Mouse (Mus musculus) brain, adult 2 months (tissue): Measurements from ENCODE around the gene Tmem45a.
"Not testable (repeated sequence)": the region's sequence is repeated elsewhere in the genome, so short reads cannot be mapped to it uniquely, and the experiment has no call there.

Experiments used
- DNase-seq: peaks from one replicate; pipeline ENCODE4 v3.0.0; 2011; ENCODE audit warnings: low read depth, low spot score

The Tmem45a gene

GRCm38 (mm10) chr16:56885824-56886615, at the start of gene Tmem45a:
Gene Tmem45a (minus strand): TSS chr16:56886166.
- DNase-seq = peak; percentile 63

- DNase-seq = peak; percentile 49
These were observed 42.1 kb upstream of the Tmem45a start, which contains the start of gene Lnp1 for GRCm38 (mm10) chr16:56928023-56928422. Gene Lnp1 (minus strand): TSS chr16:56928061.

DNA sequence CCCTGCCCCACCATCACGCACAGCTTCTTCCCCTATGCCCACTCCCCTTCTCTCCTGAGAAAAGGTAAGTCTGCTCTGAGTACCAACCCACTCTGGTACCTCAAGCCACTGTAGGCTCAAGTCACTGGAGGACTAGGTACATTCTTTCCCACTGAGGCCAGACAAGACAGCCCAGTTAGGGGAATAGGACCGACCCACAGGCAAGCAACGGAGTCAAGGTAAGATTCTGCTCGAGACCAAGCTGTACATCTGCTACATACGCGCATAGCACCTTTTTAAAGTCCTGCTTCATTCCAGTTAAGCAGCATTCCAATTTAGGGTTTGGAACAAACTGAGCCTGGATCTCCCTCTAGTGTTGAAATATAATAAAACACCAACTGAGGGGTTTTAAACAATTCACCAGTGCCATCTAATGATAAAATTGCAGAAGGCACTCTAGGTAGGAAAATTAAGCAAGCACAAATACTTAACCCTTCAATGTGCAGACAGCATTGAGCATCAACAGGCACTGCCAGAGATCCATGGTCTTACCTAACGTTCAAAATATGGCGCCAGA, 34.2 kb upstream of the Tmem45a start:
- peak; percentile 69 for DNase-seq

DNA sequence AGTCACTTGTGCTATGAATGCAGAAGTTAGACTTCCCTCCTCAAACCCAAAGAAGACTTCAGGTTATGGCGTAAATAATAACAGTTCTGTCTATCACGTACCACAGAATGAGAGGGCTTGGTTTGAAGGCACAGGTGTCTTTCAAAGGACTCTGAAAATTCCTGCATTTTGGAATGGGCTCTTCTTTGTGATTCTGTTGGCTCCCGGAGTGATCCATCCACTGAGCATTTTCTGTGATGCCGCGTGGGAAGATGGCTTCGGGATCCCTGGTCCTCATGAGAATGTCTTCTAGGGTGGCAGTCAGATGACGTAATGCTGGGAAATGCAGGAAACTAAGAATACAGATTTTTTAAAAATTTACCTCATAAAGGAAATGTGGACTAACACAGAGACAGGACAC, 31.3 kb upstream of the Tmem45a start:
- DNase-seq = no peak

DNA sequence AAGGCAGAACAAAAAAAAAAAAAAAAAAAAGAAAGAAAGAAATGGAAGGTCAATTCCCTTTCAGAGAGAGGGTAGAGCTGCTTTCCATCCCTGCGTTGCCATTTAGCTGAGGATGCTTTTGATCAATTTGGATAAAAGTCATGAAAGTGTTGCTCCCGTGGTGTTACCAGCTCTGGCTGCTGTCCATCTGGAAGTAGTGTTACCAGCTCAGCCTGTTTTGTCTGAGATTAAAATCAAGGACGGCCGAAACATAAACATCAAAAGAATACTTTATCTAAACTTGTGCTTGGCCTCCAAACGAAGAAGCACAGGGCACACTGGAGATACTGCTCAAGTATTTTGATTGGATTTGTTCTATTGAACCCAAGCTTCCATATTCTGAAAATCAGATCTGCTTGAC, 23.0 kb upstream of the Tmem45a start:
- DNase-seq = no peak

DNA sequence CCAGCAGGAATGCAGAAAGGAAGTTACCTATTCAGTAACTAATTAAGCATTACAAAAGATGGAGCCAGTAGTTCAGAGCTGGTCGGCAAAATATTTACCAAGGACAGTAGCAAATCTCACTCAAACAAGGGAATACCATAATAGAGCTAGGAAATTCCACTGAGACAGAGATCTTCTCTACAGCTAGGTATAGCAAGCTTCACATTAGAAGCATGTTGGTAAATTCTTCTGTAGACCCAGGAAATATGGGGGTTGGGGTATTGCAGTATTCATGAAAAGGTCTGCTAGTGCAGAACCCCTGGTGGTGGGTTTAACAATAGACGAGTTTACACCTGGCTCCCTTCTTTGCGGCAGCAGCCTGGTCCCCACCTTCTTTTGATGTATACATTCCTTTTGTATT, 16.2 kb upstream of the Tmem45a start:
- DNase-seq = not testable (repeated sequence)

GRCm38 (mm10) chr16:56891583-56891982, 5.6 kb upstream of the Tmem45a start:
- peak; percentile 10 for DNase-seq

GRCm38 (mm10) chr16:56886616-56887116, 700 bp upstream of the Tmem45a start:
- DNase-seq = no peak

- no peak for DNase-seq
These were observed 1.2 kb downstream of the Tmem45a start for GRCm38 (mm10) chr16:56884811-56885210.

DNA sequence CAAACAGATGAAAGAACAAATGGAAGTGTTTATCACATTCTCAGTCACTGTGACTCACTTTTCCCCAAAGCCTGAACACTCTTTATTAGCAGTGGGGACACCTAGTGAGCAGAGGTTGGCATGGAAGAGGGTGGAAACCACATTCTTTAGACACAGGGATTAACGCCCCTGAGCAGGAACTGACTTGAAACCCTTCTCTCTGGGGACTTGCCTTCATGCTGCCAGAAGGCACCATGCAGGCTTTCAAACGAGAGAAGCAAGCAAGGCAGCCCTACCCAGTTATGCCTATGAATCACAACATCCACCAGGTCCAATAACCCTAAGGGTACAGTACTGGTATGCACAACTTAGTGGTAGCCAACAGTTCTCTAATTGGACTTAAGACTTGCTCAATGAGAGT, 12.6 kb downstream of the Tmem45a start:
- DNase-seq = no peak

DNA sequence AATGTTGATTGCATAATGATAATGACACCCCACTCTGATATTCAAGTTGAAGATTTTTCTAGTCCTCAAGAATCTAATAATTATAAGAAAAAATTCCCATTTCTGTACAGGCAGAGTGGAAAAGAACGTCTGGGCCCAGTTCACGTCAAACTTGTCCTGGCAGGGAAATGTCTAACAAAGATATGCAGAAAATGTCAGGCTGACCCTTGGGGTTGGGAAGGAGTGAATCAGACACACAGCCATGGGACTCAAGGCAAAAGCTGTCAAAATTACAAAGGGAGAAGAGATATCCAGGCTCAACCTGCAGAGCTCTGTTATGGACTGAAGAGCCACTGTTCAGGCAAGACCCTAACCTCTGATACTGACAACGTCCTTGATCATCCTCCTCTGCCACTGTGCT, 15.5 kb downstream of the Tmem45a start:
- DNase-seq = no peak

DNA sequence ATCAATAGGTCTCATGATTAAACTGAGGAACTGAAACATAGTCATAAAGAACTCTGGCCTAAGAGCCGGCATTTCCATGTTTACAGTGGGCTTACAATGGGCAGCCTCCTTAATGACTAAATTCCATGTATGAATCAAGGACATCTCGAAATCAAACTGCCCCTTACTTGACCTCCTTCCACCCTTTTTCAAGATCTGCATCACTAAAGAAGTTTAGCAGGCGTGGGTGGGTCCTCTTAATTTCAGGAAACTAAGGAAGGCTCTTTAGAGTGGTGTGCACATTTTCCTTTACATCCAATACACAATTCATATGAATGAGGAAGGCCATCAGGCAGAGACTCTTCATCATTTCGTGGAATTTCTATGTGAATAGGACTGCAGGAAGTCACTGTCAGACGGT, 17.6 kb downstream of the Tmem45a start:
- DNase-seq = no peak

GRCm38 (mm10) chr16:56867591-56867990, 18.4 kb downstream of the Tmem45a start:
- peak; percentile 20 for DNase-seq

DNA sequence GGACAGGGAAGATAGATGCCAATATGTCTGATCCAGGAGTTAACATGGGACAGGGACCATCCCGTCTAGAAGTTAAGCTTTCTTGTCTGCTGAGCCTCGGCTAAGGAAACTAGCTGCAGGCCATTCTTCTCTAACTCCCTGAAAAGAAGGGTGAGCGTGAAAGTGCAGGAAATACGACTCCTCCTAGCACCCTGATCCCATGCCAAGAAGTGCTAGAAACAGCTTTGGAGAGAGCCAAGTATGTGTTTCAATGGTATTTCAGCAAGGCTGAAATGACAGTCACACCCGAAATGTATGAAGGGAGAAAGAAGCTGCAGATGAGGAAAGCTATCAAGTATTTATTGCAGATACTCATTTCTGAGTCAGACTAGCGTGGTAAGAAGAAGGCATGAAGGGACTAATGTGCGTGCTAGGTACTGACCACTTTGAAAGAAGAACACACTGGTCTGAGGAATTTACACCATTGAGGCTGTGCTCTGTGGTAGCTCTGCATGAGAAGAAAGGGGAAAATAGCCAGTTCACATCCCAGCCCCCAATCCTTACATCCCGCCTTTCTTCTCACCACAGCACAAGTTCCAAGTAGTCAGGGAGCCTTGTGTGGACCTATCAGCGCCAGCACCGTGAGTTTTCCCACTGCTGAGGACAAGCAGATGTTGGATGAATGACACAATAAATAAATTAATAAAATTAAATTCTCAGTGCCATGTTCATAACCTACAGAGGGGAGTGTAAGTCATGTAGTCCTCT, 33.0 kb downstream of the Tmem45a start:
- no peak for DNase-seq

DNA sequence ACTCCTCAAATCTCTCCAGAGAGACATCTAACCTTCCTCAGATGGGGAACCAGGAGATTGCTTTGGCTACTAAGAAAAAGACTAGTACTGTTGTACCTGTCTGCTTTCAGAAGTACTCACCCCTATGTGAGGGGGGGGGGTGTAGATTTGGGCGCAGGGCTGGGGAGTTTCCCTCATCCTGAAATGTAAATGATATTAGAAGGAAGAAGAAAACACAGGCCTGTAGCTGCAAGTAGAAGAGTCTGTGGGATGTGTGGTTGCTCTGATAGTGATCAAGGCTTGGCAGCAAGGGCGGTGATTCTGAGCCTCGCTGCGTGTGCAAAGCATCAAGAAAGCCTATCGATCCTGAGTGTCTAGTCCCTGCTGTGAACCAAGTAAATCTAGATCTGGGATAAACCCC, 43.0 kb downstream of the Tmem45a start:
- DNase-seq = no peak

- no peak for DNase-seq
These were observed 52.7 kb downstream of the Tmem45a start for GRCm38 (mm10) chr16:56833312-56833711.

DNA sequence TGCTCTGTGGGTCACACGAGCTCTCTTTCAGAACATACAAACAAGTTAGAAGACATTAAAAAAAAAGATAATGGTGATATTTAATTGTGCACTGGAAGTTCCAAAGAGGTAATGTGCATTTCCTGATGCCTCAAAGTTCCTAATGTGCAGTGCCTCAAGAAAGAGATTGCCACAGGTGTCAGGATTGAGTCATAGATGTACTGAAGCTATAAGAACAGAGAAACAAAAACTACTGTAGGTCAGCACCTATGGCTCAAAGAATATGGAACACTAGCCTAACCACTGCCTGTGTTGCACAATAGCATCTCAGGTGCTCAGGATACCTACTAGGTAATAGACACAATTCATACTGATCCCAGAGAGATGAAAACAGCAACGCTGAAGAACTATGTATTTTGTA, 54.0 kb downstream of the Tmem45a start:
- DNase-seq = no peak

- no peak for DNase-seq
These were observed 84.4 kb downstream of the Tmem45a start for GRCm38 (mm10) chr16:56801370-56802109.

DNA sequence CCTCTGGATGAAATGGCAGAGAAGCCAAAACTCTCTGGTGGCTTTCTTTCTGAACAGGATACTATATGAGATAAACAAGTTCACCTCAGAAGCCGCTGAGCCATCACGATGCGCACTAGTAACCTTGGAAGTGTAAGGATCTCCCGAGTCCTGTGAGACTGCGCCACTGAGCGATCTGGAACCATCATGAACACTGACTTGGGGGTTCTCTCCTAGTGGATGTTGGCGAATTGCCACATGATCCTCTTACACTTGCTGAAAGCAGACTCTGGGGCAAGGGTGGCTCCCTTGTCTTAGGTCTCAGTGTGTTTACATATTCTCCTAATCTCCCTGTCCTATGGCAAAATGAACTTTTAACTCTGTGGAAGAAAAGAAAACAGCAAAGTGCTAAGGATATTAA, 85.0 kb downstream of the Tmem45a start:
- no peak for DNase-seq

DNA sequence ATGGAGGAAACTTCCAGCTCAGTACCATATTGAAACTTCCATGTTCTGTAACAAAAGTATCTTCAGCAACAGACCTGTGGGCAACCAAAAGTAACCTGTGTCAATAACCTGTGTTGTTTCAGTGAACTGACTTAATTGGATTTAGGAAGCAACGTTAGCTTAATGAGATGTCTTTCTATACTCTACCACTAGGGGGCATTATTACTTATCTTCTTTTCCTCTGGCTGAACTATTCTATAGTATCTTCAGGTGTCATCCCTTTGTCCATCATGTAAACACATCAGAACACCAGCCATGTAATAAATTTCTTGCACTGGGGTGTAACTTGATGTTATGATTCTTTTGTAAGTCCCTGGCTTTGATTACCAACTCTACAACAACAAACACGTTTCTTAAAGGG, 85.5 kb downstream of the Tmem45a start:
- DNase-seq = peak; percentile 29

DNA sequence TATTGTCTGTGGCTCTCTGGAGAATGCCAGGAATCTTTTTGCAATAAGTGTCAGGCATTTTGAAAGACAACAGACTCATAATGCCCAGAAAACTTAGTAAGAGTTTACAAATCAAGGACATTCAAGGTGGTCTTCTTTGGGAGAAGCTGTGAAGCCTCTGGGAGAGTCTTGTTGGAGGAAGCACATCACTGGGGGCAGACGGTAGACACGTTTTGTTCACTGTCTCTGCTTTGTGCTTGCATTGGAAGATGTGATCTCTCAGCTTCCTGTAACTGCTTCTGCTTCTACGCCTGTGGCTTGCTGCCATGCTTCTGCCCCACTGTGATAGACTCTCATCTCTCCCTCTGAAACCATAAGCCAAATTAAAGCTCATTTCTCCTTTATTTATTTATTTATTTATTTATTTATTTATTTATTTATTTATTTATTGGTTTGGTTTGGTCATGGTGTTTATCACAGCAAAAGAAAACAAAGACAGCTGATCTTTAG, 86.4 kb downstream of the Tmem45a start:
- DNase-seq = no peak

- DNase-seq = no peak
These were observed 87.1 kb downstream of the Tmem45a start for GRCm38 (mm10) chr16:56798873-56799272.
